Mouse (Mus musculus) ES-E14 (cell line): ENCODE results near the gene 6430571L13Rik. TPM values are rescaled to one million over a fixed set of nuclear protein-coding genes. Genes with fewer than 3 reads are reported as not detected.

Source experiments
- DNase-seq: peaks from one replicate; pipeline ENCODE4 v3.0.0-alpha.2; 2013; ENCODE audit warnings: low read depth, low spot score
- H3K27ac ChIP-seq: 2 replicates; pipeline ENCODE4 v1.5.1; 2012; ENCODE audit warnings: low read depth, mild to moderate bottlenecking, low read length, moderate library complexity, mixed read lengths; ENCODE audit not compliant: poor library complexity, insufficient read depth, severe bottlenecking
- H3K36me3 ChIP-seq: 2 replicates; pipeline ENCODE4 v1.6.1; 2012; ENCODE audit warnings: mild to moderate bottlenecking, low read length, moderate library complexity, mixed read lengths; ENCODE audit not compliant: control insufficient read depth, poor library complexity, insufficient read depth, severe bottlenecking
- H3K4me1 ChIP-seq, 2 experiments: fragments of 150-350 bp in 1 of 2; sonication (generic) in 1 of 2; 2 replicates each; pipeline ENCODE4 v1.6.1; 2012; ENCODE audit warnings: low read length in 2 of 2, mild to moderate bottlenecking in 1 of 2, mixed read lengths in 1 of 2; ENCODE audit not compliant: control insufficient read depth in 2 of 2, insufficient read depth in 2 of 2, poor library complexity in 1 of 2
- H3K4me3 ChIP-seq, 2 experiments: fragments of 150-350 bp in 1 of 2; sonication (generic) in 1 of 2; 2 replicates each; pipeline ENCODE4 v1.5.1; 2012; ENCODE audit warnings: low read length in 2 of 2, low read depth in 1 of 2, mild to moderate bottlenecking in 1 of 2, mixed read lengths in 1 of 2; ENCODE audit not compliant: insufficient read depth in 1 of 2, poor library complexity in 1 of 2, severe bottlenecking in 1 of 2
- H3K9ac ChIP-seq: 2 replicates; pipeline ENCODE4 v1.6.1; 2012; ENCODE audit warnings: low read depth, mild to moderate bottlenecking, low read length, mixed read lengths; ENCODE audit not compliant: poor library complexity, insufficient read depth, severe bottlenecking
- H3K9me3 ChIP-seq: fragments of 150-350 bp; sonication (generic); 2 replicates; pipeline ENCODE4 v1.6.1; 2012; ENCODE audit warnings: low read depth, mild to moderate bottlenecking, low read length; ENCODE audit not compliant: control insufficient read depth, insufficient read depth
- CHD2 ChIP-seq: IDR thresholded peaks from 2 replicates; pipeline ENCODE4 v1.6.1; 2014; ENCODE audit warnings: mild to moderate bottlenecking, low read depth, low read length, inconsistent platforms
- HCFC1 ChIP-seq: IDR thresholded peaks from 2 replicates; pipeline ENCODE4 v1.6.1; 2012; ENCODE audit warnings: low read length, inconsistent platforms, borderline replicate concordance; ENCODE audit not compliant: insufficient read depth
- MAFK ChIP-seq: IDR thresholded peaks from 2 replicates; pipeline ENCODE4 v1.6.1; 2014; ENCODE audit warnings: mild to moderate bottlenecking, low read depth, low read length, inconsistent platforms; ENCODE audit not compliant: insufficient read depth
- ZC3H11A ChIP-seq: IDR thresholded peaks from 2 replicates; pipeline ENCODE4 v1.6.1; 2012; ENCODE audit warnings: low read depth, mild to moderate bottlenecking, inconsistent platforms, low read length, borderline replicate concordance
- ZNF384 ChIP-seq: IDR thresholded peaks from 2 replicates; pipeline ENCODE4 v1.6.1; 2012; ENCODE audit warnings: low read depth, low read length, inconsistent platforms
- in situ Hi-C, 2 experiments: fragments of 600-800 bp; cut with MboI; formaldehyde crosslinking; loops; one replicate each; pipeline ENCODE4 v1.15.1; 2025; ENCODE audit warnings: low sequenced_read_pairs in 2 of 2, inconsistent platforms in 1 of 2; ENCODE audit not compliant: unreplicated experiment in 2 of 2
- total RNA-seq: library from RNA; depleted of rRNA; stranded (reverse); fragments of 300-350 nt; gene quantifications from 2 replicates; pipeline ENCODE4 v1.2.3, GENCODE M21; 2012

6430571L13Rik gene
- total RNA-seq, 1 experiment, result 0.45 TPM

DNA sequence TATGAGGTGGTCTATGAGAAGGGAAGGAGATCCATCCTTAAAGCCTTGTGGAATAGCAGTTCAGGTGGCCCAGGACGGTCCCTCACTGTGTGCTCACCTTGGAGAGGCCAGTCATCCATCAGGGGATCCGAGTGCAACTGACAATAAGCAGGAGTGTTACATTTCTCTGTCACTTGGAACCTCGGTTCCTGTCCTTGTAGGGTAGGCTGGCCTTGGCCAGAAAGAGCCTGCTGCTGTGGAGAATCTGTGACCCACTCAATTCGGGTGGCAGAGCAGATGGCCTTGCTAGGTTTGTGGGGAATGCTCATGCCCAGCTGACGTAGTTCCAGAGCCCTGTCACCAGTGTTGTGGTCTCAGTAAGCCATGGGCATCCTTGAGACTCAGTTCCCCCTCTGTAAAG is 30.8 kb upstream of the 6430571L13Rik start:
- in situ Hi-C loops, result no loop called here

DNA sequence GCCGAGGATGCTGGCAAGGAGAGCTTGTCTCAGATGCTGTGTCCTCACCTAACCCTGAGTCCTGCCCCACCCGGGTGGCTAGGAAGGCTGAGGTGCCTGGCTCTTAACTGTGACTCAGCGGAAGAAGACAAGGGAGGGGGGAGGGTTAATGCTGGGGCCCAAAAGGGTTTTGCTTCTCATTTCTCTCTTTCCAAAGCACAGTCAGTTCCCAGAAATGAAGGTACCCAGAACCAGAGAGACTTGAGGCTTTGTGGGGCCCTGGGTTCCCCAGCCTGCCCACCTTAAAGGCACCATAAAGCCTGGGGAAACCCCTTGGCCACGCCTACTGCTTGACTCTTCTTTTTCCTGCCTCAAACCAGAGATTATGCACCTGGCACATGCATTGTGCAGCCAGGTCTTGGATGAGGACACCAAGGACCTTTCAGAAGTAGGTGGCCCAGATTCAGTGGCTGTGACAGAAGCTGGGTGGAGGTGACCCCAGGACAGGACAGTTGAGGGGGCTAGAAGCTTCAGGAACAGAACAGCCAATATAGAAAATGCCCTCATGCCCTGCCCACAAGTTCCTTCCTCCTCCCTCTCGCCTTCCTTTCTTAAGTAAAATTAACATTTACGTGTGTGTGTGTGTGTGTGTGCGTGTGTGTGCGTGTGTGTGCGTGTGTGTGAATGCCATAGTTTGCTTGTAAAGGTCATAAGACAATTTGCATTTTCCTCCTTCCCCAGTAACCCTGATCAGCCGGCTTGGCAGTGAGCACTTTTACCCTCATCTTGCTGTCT is 27.4 kb upstream of the 6430571L13Rik start:
- TF ChIP-seq ZC3H11A, result no peak
- TF ChIP-seq MAFK, result no peak
- TF ChIP-seq ZNF384, result no peak
- no peak for TF ChIP-seq HCFC1
- TF ChIP-seq CHD2, result no peak
- Histone ChIP-seq H3K9ac (no peak overlapping the region), H3K27ac (no peak overlapping the region), H3K4me1 (peaks cover 0 to 3% of the 10 kb centered on the region in 2 experiments; a peak in 2 of 4 replicates), H3K36me3 (no peaks in the 10 kb centered on the region), H3K4me3 (no peak overlapping the region), H3K9me3 (no peaks in the 10 kb centered on the region)
- DNase-seq, result no peak
- in situ Hi-C loops, result no loop called here

More for the DNA sequence above, 30.8 kb upstream of the 6430571L13Rik start:
- no peak for DNase-seq
- TF ChIP-seq MAFK (no peak), HCFC1 (no peak), ZNF384 (no peak)
- no peak overlapping the region for H3K27ac ChIP-seq
- no peaks in the 10 kb centered on the region for H3K9me3 ChIP-seq
- H3K4me1 ChIP-seq, result peaks cover 0 to 15% of the 10 kb centered on the region in 2 experiments; a peak in 2 of 4 replicates
- no peak overlapping the region for H3K9ac ChIP-seq
- H3K4me3 ChIP-seq, result no peak overlapping the region
- H3K36me3 ChIP-seq, result no peaks in the 10 kb centered on the region

DNA sequence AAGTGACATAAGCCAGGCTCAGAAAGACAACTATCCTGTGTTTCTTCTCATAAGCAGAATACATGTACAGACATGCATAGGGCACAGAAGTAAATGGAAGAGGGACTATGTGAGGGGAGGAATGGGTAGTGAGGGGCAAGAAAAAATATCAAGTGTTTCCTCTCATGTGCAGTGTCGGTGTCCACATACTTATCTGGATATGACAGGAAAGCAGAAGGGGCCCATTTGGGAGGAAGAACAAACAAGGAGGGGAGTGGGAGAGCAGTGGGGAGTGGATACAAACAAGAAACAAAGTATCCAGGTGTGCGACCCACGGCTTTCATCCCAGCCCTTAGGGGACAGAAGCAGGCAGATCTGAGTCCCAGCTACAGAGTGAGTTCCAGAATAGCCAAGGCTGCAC is 26.5 kb upstream of the 6430571L13Rik start:
- H3K36me3 ChIP-seq, result no peaks in the 10 kb centered on the region
- no peak overlapping the region for H3K4me3 ChIP-seq
- H3K27ac ChIP-seq, result no peak overlapping the region
- H3K4me1 ChIP-seq, result peaks cover 0 to 3% of the 10 kb centered on the region in 2 experiments; a peak in 1 of 4 replicates
- no peak for DNase-seq
- no peak overlapping the region for H3K9ac ChIP-seq
- no peaks in the 10 kb centered on the region for H3K9me3 ChIP-seq
- no peak for TF ChIP-seq MAFK
- TF ChIP-seq ZC3H11A, result no peak
- TF ChIP-seq HCFC1, result no peak
- TF ChIP-seq CHD2, result no peak
- no peak for TF ChIP-seq ZNF384
- in situ Hi-C loops, result no loop called here

DNA sequence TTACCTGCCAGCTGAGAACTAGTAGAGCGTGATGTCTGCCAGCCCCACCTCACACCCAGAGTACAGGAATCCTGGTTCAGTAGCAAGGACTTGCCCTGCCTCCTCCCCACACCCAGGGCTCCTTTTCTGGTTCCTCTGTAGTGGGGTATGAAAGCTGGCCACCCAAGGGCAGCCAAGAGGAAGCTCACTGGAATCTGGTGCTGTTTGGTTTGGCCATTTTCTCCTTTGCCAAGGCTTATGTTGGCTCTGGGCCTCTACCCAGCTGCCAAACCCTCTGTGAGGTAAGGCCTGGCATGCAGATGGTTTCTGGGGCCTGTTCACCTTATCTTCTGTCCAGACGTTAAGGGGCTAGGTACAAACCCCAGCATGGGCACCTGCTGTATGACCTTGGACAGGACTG is 24.6 kb upstream of the 6430571L13Rik start:
- Histone ChIP-seq H3K9ac (no peak overlapping the region), H3K4me1 (peaks cover 0 to 3% of the 10 kb centered on the region in 2 experiments; a peak in 1 of 4 replicates), H3K9me3 (no peaks in the 10 kb centered on the region), H3K27ac (no peak overlapping the region), H3K36me3 (no peaks in the 10 kb centered on the region), H3K4me3 (no peak overlapping the region)
- in situ Hi-C loops, result no loop called here
- no peak for DNase-seq
- TF ChIP-seq HCFC1, result no peak
- TF ChIP-seq CHD2, result no peak
- TF ChIP-seq ZC3H11A, result no peak
- TF ChIP-seq MAFK, result no peak
- TF ChIP-seq ZNF384, result no peak
